Mouse (Mus musculus) adrenal gland, postnatal 36 days (tissue): Measurements from ENCODE around the gene Sema3c. TPM values are rescaled to one million over a fixed set of nuclear protein-coding genes. Genes with fewer than 3 reads are reported as not detected.

Experiments used
- DNase-seq, 2 experiments: peaks; one replicate each; pipeline ENCODE4 v3.0.0; 2021; ENCODE audit warnings: mixed read lengths in 1 of 2
- total RNA-seq, 2 experiments: library from RNA; stranded (reverse); gene quantifications; 2 replicates each; pipeline ENCODE4 v1.2.3; 2021

The Sema3c gene
- total RNA-seq, 2 experiments from 2014 or later = 12.4 to 16.4 TPM

DNA sequence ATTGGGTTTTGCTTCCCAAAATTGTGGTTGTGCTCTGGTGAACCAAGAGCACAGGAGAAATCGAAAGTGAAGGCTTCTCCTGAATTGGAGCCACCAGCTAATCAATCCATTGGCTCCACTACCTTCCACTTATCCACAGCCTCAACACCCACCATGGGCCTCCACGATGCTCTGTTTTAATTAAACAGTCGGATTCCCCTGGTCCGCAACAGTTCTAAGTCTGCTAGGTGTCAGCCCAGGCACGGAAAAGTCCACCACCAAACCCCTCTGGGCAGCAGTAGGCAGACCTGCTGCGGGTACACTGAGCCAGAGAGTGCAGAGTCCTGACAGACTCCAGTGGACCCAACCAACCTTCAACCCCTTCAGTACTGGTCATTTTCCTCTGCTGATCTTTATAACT is 202.5 kb downstream of the Sema3c start:
- peak; percentile 7 to 33 for DNase-seq

Other genes with a start within 250 kb of the Sema3c start
- not detected for gene Speer4f2, start 201.1 kb upstream of the Sema3c start, total RNA-seq
- gene Speer4f1, start 98.2 kb upstream of the Sema3c start, total RNA-seq = not detected